Mouse (Mus musculus) layer of hippocampus, adult 2 months (tissue): ENCODE data around the gene Ak1. TPM values are rescaled to one million over a fixed set of nuclear protein-coding genes. Genes with fewer than 3 reads are reported as not detected.
A peak's percentile ranks its signal among the peaks of the same experiment; 100 is the strongest.

Experiments
- DNase-seq, 2 experiments: peaks; one replicate each; pipeline ENCODE4 v3.0.0; 2022; ENCODE audit warnings: low spot score in 2 of 2
- H3K27ac ChIP-seq: fragments of 200-600 bp; 2 replicates; pipeline ENCODE4 v1.8.1; 2022
- H3K4me3 ChIP-seq: fragments of 200-600 bp; 2 replicates; pipeline ENCODE4 v1.8.1; 2022; ENCODE audit warnings: mild to moderate bottlenecking
- CTCF ChIP-seq: fragments of 200-600 bp; conservative IDR thresholded peaks from 2 replicates; pipeline ENCODE4 v1.8.1; 2022; ENCODE audit warnings: antibody characterized with exemption, mild to moderate bottlenecking, moderate library complexity
- total RNA-seq, 2 experiments: library from RNA; stranded (reverse); gene quantifications; 2 replicates each; pipeline ENCODE4 v1.2.3; 2021

Gene Ak1
- total RNA-seq, 2 experiments from 2014 or later = 120 to 123 TPM

DNA sequence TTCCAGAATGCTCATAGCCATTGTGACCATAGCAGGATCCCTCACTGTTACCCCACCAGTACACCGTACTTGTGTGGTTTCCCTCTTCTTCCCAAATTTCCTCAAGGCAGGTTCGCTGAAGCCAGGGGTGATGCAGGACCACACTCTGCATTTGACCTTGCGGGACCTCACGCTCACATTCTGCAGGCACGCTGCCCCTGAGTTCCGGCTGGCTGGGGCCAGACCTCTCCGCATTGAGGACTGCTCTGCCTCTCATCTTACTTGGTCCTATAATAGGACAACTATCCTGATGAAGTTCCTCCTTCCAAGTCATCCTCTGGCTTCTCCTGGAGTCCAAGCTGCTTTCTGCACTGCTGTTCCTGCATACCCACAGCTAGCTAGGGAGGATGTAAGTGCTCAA is 15.1 kb downstream of the Ak1 start:
- no peak overlapping the region for H3K4me3 ChIP-seq
- no peak overlapping the region for H3K27ac ChIP-seq
- no peak for DNase-seq
- no peak for TF ChIP-seq CTCF

DNA sequence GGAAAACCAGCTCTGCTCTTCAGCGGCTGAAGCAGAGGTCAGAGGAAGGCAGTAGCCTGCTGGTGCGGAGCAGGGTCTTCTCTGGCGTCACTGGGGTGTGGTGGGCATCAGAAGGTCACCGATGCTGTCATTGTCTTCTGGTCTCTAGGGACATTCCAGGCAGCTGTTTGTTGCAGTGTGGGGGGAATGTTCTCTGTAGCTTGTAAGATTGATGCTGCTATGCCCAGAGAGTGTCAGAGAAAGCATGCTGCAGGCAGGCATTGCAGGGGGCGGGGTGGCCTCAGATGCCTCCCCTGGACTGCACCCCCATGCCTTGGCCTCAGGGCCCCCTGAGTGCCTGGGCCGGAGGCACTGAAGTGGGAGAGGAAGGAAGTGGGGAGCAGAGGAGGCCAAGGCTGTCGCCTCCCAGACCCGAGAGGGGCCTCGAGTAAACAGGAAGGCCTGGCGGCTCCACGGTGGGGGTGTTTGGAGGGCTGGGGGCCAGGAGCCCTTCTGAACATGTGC is 16.3 kb downstream of the Ak1 start:
- Histone ChIP-seq H3K27ac (0 out of 2 replicates have a peak overlapping the region, but pooled peaks have one; percentile 19), H3K4me3 (no peak overlapping the region)
- DNase-seq = no peak
- no peak for TF ChIP-seq CTCF

DNA sequence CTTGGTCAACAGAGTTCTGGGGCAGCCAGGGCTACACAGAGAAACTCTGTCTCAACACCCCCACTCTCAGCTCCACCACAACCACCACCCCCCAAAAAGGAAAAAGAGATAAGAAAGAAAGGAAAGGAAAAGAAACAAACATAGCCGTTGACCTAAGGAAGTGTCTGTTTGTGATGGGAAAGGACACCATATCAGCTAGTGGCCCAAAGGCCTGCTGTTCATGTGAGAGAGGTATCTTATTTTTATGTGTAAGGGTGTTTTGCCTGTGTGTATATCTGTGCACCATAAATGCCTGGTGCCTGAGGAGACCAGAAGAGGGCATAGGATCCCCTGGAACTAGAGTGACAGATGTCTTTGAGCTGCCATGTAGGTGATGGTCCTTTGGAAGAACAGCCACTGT is 18.1 kb downstream of the Ak1 start:
- DNase-seq = no peak
- TF ChIP-seq CTCF = peak; percentile 15; the same call in 1 of the 2 replicates
- Histone ChIP-seq H3K27ac (no peak overlapping the region), H3K4me3 (no peak overlapping the region)

DNA sequence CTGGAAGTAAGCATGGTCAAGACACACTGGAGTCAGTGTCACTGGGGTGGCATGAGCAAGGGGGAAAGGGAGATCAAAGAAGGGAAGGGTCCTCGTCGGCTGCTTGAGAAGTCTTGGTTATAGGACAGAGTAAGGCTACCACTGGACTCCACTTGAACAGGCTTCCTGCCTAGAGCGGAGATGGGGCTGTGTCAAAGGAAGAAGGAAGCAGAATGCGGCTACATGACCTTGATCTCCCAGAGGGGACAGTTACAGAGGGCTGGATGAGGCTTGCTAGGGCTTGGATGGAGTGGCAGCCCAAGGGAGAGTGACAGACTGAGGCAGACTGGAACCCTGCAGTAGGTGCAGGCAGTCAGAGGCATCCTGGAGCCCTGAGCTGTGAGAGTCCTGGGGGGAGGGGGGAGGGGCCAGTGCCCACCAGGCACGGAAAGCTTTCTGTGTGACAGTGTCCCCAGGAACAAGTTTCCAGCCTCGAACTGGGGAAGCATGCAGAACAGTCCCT is 19.0 kb downstream of the Ak1 start:
- DNase-seq = no peak
- H3K4me3 ChIP-seq = no peak overlapping the region
- no peak overlapping the region for H3K27ac ChIP-seq
- no peak for TF ChIP-seq CTCF

DNA sequence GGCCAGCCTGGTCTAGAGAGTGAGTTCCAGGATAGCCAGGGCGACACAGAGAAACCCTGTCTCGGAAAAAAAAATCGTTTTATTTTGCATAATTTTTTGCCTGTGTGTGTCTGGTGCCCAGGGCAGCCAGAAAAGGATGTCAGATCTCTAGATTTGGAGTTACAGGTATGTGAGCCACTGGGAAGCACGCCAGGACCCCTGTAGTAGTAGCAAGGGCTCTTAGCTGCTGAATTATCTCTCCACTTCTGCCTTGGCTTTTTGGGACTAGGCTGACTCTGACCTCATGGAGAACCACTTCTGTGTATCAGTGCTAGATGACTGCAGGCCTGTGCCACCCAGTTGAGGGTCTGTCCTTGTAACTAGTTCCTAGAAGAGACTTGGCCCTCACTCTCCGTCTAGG is 20.3 kb downstream of the Ak1 start:
- no peak for DNase-seq
- H3K27ac ChIP-seq = no peak overlapping the region
- TF ChIP-seq CTCF = no peak
- H3K4me3 ChIP-seq = no peak overlapping the region

DNA sequence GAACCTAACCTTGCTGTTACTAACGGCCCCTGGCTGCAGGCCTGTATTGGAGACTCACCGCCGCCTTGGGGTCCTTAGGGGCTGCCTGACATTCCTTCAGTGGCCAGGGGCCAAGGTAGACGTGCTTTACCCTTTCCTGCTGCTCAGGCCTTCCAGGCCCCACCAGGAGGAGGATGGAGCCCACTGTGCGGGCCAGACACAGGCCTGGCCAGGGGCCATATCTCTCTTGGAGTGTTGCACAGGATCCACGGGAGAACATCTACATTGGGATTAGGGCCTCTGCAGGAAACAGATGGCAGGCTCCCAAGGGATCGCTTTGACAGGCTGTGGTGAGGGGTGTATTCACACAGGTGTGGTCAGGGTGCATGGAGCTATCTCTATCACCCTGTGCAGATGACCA is 21.3 kb downstream of the Ak1 start:
- no peak overlapping the region for H3K4me3 ChIP-seq
- no peak overlapping the region for H3K27ac ChIP-seq
- no peak for DNase-seq
- TF ChIP-seq CTCF = no peak

DNA sequence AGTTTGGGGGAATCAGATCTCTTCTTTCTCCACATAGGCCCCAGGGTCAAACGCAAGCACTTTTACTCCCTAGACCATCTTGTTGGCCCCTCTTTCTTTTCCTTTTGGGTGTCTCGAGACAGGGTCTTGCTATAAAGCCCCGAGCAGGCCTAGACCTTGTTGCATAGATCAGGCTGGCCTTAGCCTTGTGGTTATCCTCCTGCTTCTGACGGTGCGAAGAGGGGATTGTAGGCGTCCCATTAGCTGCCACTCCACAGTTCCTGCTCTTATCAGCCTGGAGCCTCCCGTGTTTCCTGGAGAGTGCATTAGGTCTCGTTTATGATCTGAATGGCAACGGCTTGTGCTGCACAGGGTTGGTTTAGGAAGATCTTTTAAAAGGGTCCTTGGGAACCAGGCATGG is 22.5 kb downstream of the Ak1 start:
- no peak overlapping the region for H3K4me3 ChIP-seq
- DNase-seq = no peak
- TF ChIP-seq CTCF = no peak
- H3K27ac ChIP-seq = no peak overlapping the region

DNA sequence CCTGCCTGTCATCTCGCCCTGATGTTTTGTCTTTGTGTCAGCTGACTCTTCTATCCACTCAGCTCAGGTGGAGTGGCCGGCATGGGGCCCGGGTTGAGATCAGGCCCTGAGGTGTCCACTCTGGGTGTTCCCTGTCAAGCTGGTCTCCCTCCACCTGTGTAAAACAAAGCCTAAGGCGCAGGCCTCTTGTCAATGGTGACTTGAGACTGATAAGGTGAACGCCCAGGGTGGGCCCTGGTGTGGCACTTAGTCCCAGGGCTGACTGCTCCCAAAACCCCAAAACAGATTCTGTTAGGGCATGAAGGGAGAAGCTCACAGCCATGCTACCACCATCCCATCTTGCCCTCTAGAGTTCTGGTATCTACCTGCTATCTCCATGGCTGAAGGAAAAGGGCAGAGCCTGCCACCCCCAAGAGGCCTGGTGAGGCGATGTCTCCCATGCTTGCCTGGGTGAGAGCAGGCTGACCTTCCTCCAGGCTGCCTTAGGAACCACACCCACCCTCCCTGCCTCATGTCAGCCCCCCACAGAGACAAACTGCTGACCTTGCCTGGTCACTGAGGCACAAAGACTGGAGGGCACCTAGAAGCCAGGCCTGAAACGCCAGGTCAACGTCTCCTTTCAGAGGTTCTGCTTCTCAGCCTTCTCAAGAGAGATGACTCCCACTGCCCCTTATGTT is 23.4 kb downstream of the Ak1 start:
- DNase-seq = no peak
- Histone ChIP-seq H3K27ac (no peak overlapping the region), H3K4me3 (no peak overlapping the region)
- no peak for TF ChIP-seq CTCF

DNA sequence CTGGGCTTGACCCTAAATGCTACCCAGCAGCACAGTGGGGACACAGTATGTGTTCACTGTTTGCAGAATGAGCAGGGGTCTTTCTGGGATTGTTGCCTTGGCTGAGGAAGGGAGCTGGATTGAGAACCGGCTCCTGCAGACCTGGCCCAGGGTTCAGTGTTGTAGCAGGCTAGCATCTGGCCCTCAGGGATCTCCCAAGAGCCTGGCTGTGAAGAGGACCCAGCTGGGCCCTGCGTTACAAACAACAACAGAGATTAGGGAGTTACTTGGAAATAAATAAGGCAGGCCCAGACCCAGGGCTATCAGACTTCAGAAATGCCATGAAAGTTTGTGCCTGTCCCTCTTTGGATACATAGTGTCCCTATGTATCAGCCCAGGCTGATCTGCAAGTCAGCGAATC is 24.1 kb downstream of the Ak1 start:
- DNase-seq = no peak
- H3K4me3 ChIP-seq = no peak overlapping the region
- peak; percentile 44; the same call in 1 of the 2 replicates for TF ChIP-seq CTCF
- H3K27ac ChIP-seq = peak overlapping the region; percentile 85; the same call in 1 of the 2 replicates

DNA sequence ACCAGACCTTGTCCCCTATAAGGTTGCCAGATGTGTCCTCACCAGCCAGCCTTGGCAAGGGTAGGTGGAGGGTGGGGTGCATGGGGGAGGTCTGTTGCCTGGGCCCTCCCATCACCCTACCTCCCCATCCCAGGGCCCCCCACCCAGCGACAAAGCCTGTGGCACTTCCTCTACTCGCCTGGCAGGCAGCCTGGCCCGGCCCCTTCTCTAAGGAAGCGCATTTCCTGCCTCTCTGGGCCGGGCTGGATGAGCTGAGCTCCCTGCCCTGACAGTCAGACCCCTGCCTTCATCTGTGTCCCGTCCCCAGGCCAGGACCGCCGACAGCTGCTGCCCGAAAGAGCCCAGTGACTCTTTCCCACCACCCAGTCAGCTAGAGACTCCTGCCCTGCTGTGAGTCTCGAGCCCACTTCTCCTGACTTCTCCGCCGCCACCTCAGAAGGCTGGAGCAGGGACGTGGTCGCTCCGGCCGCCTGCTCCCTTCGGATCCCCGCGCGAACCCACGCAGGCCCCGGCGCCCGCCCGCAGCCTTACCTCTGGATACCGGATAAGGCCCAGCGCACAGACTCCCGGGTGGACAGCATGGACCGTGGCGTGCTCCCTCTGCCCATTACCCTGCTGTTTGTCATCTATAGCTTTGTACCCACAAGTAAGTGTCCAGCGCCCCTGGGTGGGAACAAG is 25.0 kb downstream of the Ak1 start, which contains the start of gene Eng:
TSS of gene Eng (plus strand) at position 217 of the 678 bp plus-strand sequence.
- Histone ChIP-seq H3K27ac (peak within 1 kb of the TSS; percentile 85), H3K4me3 (peak within 1 kb of the TSS; percentile 51)
- TF ChIP-seq CTCF = no peak
- DNase-seq = no peak

DNA sequence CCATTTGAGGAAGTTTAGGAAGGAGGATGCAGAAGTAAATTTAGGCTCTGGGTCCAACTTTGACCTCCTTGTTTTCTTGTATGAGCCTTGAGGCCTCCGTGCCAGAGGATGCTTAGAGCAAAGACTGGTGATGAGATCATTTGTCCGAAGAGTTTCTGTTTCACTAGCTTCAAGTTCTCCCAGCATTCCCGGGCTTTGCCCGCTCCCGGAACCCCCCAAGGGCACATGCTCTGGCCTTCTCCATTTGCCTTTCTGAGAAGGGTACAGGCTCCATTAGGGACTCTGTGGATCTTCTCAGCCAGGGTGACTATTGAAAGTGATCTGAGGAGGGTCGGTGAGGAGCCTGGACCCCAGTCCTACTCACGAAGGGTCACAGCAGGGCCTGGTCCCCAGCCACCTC is 25.8 kb downstream of the Ak1 start:
- Histone ChIP-seq H3K27ac (peak overlapping the region; percentile 85), H3K4me3 (peak overlapping the region; percentile 51)
- DNase-seq = no peak
- no peak for TF ChIP-seq CTCF

DNA sequence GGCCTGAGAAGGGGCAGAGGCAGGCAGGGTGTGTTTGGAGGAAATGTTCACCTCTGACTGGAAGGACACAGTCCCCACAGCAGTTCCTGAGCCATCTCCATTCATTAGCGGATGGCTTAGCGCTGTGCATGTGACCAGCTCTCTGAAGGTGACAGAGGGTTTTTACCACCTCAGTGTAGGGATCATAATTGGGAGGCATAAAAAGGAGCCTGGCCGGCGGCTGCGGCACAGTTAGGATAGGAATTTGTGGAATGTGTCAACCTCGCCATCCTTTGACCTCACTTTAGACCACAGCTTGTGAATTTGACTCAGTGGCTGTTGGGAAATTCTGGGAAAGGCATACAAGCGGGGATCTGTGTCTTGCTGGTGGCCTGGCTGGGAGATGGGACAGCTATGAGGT is 32.2 kb downstream of the Ak1 start:
- TF ChIP-seq CTCF = no peak
- Histone ChIP-seq H3K4me3 (no peak overlapping the region), H3K27ac (peak overlapping the region; percentile 63)
- DNase-seq = no peak

DNA sequence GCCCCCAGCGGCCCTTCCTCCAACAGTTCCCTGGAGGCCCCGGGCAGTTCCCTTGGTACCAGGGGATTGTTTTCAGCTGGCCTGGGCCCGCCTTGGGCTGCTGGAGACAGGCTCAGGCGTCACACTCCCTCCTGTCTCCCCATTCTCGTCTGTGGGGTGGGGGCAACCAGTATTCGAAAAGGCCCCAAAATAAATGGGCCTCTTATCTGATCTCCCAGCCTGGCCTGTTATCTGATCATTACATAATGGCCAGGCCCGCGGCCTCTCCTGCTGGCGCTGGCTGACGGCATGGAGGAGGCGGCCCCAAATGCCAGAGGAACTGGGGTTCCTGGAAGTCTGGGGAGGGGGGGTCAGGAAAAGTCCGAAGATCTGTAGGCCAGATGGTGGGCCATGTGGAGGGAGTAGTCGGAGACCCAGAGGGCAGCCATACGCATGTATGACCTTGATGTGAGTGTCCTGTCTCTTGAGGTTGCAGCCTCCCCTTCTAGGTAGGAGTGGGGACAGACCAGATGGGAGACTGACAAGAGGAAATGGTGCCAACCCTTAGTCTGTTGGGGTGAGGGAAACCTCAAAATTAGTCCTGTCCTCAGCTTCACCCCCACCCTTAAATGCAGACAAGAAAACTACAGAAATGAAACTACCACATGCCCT is 33.3 kb downstream of the Ak1 start:
- no peak for DNase-seq
- no peak for TF ChIP-seq CTCF
- Histone ChIP-seq H3K27ac (peak overlapping the region; percentile 63), H3K4me3 (no peak overlapping the region)

DNA sequence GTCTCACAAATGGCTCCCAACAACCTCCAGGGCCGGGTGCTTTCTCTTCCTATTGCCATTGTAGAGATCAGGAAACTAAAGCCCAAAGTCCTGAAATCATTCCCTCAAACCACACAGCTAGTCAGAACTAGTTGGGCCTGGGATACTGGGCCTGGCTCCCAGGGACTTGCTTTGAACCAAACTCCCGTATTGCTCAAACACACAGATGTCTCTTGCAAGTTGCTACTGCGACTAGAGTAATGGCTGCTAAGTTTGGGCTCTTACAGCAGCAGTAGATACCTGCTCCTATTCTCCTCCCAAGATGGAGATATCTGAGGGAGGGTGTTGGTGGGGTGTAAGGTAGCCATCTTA is 33.8 kb downstream of the Ak1 start:
- Histone ChIP-seq H3K4me3 (no peak overlapping the region), H3K27ac (peak overlapping the region; percentile 63)
- no peak for DNase-seq
- no peak for TF ChIP-seq CTCF
